Mouse (Mus musculus): ENCODE data around the gene Col5a3. TPM values are rescaled to one million over a fixed set of nuclear protein-coding genes. Genes with fewer than 3 reads are reported as not detected.

Gene Col5a3
- total and polyA plus RNA-seq, 2 experiments, result 0.83 to 6.4 TPM

DNA sequence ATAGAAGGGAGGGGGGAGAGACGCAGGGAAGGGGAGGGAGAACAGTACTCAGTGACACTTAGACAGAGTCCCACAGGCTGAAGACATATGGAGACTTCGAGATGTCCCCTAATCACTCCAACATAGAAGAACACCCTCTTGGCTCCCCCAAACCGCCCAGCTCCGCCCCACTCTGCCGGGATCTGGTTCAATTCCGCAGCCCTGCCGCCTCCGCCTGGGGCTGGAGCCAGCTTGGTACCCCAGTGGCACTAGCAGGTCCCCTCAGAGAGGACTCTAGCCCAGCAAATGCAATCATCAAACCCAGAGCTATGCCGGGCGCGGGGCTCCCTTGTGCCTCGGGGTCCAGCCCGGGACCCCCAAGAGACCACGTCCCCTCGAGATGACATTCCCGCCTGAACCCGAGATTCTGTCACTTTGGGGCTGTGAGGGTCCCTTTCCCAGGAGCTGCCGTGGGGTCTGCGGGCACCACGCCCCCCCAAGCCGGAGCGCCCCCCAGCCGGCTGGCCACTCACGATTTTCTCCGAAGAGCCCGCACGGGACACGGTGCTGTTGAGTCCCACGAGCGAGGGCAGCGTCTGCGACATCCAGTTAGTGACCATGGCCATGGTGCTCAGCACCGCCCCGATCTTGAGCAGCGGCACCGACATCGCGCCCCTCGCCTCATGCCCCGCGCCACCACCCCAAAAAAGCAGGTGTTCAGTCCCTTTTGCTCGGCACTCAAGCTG is 88.6 kb downstream of the Col5a3 start:
- peak overlapping the region; percentile 28; the same call in 1 of the 2 replicates for H3K9ac ChIP-seq (ENCODE audit: low read depth, low read length)
- WGBS, result 9% methylated on average over 42 of the region's 42 CpGs
- no peaks in the 10 kb centered on the region for H3K36me3 ChIP-seq (ENCODE audit: control insufficient read depth, insufficient read depth, low read length)
- peaks cover 13% of the 10 kb centered on the region for H3K27me3 ChIP-seq (ENCODE audit: control insufficient read depth, insufficient read depth, low read length)
- TF ChIP-seq CTCF (IDR thresholded peaks at IDR 0.05; ENCODE audit: low read depth, low read length) (no peak), POLR2A (IDR thresholded peaks at IDR 0.05; ENCODE audit: extremely low read depth, insufficient read depth, low read length) (no peak)
- peak overlapping the region; percentile 45; the same call in 1 of the 2 replicates for H3K4me3 ChIP-seq (ENCODE audit: insufficient read depth, low read depth, low read length)
- no peak for DNase-seq (ENCODE audit: extremely low read depth, low read depth, low spot score)
- H3K79me2 ChIP-seq (ENCODE audit: control insufficient read depth, insufficient read depth, low read length), result no peaks in the 10 kb centered on the region
- no peak overlapping the region for H3K27ac ChIP-seq (replicated peaks; ENCODE audit: insufficient read depth, low read depth, low read length)
- H3K4me1 ChIP-seq (ENCODE audit: control insufficient read depth, insufficient read depth, low read length), result peaks cover 6% of the 10 kb centered on the region; the same call in 1 of the 2 replicates

DNA sequence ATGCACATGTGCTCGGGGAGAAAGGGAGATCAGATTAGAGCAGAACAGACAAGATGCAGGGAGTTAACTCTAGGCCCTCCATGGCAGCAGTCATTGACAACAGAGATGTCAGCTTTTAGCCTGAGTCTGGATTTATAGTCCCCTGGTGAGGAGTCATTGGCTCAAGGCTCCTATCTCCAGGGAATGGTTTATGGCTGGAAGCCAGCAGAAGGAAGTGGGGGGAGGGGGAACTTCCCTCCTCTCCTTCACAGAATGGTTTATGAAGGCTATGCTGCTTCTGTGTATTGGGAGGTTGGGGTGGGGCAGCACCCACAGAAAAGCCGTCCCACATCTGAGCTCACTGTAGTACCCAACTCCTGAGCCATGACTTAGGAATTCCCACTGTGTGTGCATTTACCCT is 93.3 kb downstream of the Col5a3 start:
- H3K4me3 ChIP-seq (ENCODE audit: insufficient read depth, low read depth, low read length), result no peak overlapping the region
- peaks cover 3% of the 10 kb centered on the region; the same call in 1 of the 2 replicates for H3K4me1 ChIP-seq (ENCODE audit: control insufficient read depth, insufficient read depth, low read length)
- no peak overlapping the region for H3K9ac ChIP-seq (ENCODE audit: low read depth, low read length)
- DNase-seq (ENCODE audit: extremely low read depth, low read depth, low spot score), result no peak
- no peaks in the 10 kb centered on the region for H3K36me3 ChIP-seq (ENCODE audit: control insufficient read depth, insufficient read depth, low read length)
- TF ChIP-seq POLR2A (IDR thresholded peaks at IDR 0.05; ENCODE audit: extremely low read depth, insufficient read depth, low read length), result no peak
- TF ChIP-seq CTCF (IDR thresholded peaks at IDR 0.05; ENCODE audit: low read depth, low read length), result no peak
- no peaks in the 10 kb centered on the region for H3K79me2 ChIP-seq (ENCODE audit: control insufficient read depth, insufficient read depth, low read length)
- peaks cover 5% of the 10 kb centered on the region for H3K27me3 ChIP-seq (ENCODE audit: control insufficient read depth, insufficient read depth, low read length)
- no peak overlapping the region for H3K27ac ChIP-seq (replicated peaks; ENCODE audit: insufficient read depth, low read depth, low read length)
- 76% methylated on average over 2 of the region's 2 CpGs for WGBS

Other genes with a start within 250 kb of the Col5a3 start
- 2.7 and 4.3 TPM in 2 replicates for gene Zfp846, start 233.8 kb downstream of the Col5a3 start, total RNA-seq (2014; rRNA removed)
- gene Zfp846, start 233.8 kb downstream of the Col5a3 start, polyA plus RNA-seq (2012; rRNA removed), result 0.61 and 1.5 TPM in 2 replicates
- gene Ubl5, start 172.2 kb downstream of the Col5a3 start, total RNA-seq (2014; rRNA removed), result 63.5 and 72.7 TPM in 2 replicates
- gene Ubl5, start 172.2 kb downstream of the Col5a3 start, polyA plus RNA-seq (2012; rRNA removed), result 261 and 273 TPM in 2 replicates
- 2.7 and 2.8 TPM in 2 replicates for gene Fbxl12, start 170.3 kb downstream of the Col5a3 start, total RNA-seq (2014; rRNA removed)
- gene Fbxl12, start 170.3 kb downstream of the Col5a3 start, polyA plus RNA-seq (2012; rRNA removed), result 9.5 and 16.2 TPM in 2 replicates
- gene Pin1, start 163.0 kb downstream of the Col5a3 start, total RNA-seq (2014; rRNA removed), result 7.4 and 8.1 TPM in 2 replicates
- gene Pin1, start 163.0 kb downstream of the Col5a3 start, polyA plus RNA-seq (2012; rRNA removed), result 9.0 and 9.5 TPM in 2 replicates
- gene Olfm2, start 68.7 kb downstream of the Col5a3 start, total RNA-seq (2014; rRNA removed), result 0.09 and 0.34 TPM in 2 replicates
- gene Olfm2, start 68.7 kb downstream of the Col5a3 start, polyA plus RNA-seq (2012; rRNA removed), result 0.14 and 0.72 TPM in 2 replicates
- gene Rdh8, start 3.4 kb upstream of the Col5a3 start, total RNA-seq (2014; rRNA removed), result not detected in 2 replicates
- not detected in 2 replicates for gene Rdh8, start 3.4 kb upstream of the Col5a3 start, polyA plus RNA-seq (2012; rRNA removed)
- 14.8 and 17.1 TPM in 2 replicates for gene A230050P20Rik, start 53.6 kb upstream of the Col5a3 start, total RNA-seq (2014; rRNA removed)
- gene A230050P20Rik, start 53.6 kb upstream of the Col5a3 start, polyA plus RNA-seq (2012; rRNA removed), result 112 and 186 TPM in 2 replicates
- 17.6 and 27.9 TPM in 2 replicates for gene Angptl6, start 64.7 kb upstream of the Col5a3 start, total RNA-seq (2014; rRNA removed)
- gene Angptl6, start 64.7 kb upstream of the Col5a3 start, polyA plus RNA-seq (2012; rRNA removed), result 44.1 and 47.4 TPM in 2 replicates
- gene Ppan, start 73.1 kb upstream of the Col5a3 start, total RNA-seq (2014; rRNA removed), result 6.5 and 12.5 TPM in 2 replicates
- gene Ppan, start 73.1 kb upstream of the Col5a3 start, polyA plus RNA-seq (2012; rRNA removed), result 32.6 and 69.6 TPM in 2 replicates
- 51.7 and 60.4 TPM in 2 replicates for gene Eif3g, start 83.6 kb upstream of the Col5a3 start, total RNA-seq (2014; rRNA removed)
- 91.8 and 98.3 TPM in 2 replicates for gene Eif3g, start 83.6 kb upstream of the Col5a3 start, polyA plus RNA-seq (2012; rRNA removed)
- 5.3 and 6.6 TPM in 2 replicates for gene Dnmt1, start 144.8 kb upstream of the Col5a3 start, total RNA-seq (2014; rRNA removed)
- gene Dnmt1, start 144.8 kb upstream of the Col5a3 start, polyA plus RNA-seq (2012; rRNA removed), result 4.4 and 5.5 TPM in 2 replicates
- 1.2 and 2.1 TPM in 2 replicates for gene S1pr2, start 161.7 kb upstream of the Col5a3 start, total RNA-seq (2014; rRNA removed)
- 2.9 and 3.9 TPM in 2 replicates for gene S1pr2, start 161.7 kb upstream of the Col5a3 start, polyA plus RNA-seq (2012; rRNA removed)
- 16.0 and 21.9 TPM in 2 replicates for gene Mrpl4, start 187.7 kb upstream of the Col5a3 start, total RNA-seq (2014; rRNA removed)
- 72.4 and 79.8 TPM in 2 replicates for gene Mrpl4, start 187.7 kb upstream of the Col5a3 start, polyA plus RNA-seq (2012; rRNA removed)
- 8.6 and 9.6 TPM in 2 replicates for gene Icam1, start 200.9 kb upstream of the Col5a3 start, total RNA-seq (2014; rRNA removed)
- gene Icam1, start 200.9 kb upstream of the Col5a3 start, polyA plus RNA-seq (2012; rRNA removed), result 5.8 and 11.6 TPM in 2 replicates
- 0.28 TPM in 1 of 2 replicates, not detected in the other for gene Icam4, start 214.3 kb upstream of the Col5a3 start, total RNA-seq (2014; rRNA removed)
- 0.62 and 0.81 TPM in 2 replicates for gene Icam4, start 214.3 kb upstream of the Col5a3 start, polyA plus RNA-seq (2012; rRNA removed)
- 0.07 TPM in 1 of 2 replicates, not detected in the other for gene Icam5, start 217.0 kb upstream of the Col5a3 start, total RNA-seq (2014; rRNA removed)
- 0.02 and 0.09 TPM in 2 replicates for gene Icam5, start 217.0 kb upstream of the Col5a3 start, polyA plus RNA-seq (2012; rRNA removed)